Mouse (Mus musculus) heart, embryonic 16.5 days (tissue): ENCODE data around the gene Rbfox1. TPM values are rescaled to one million over a fixed set of nuclear protein-coding genes. Genes with fewer than 3 reads are reported as not detected.

Experiments
- ATAC-seq: fragments of 200-750 bp; cut with Nextera tagmentation; replicated peaks from 2 replicates; pipeline ENCODE4 v1.8.0; 2017; ENCODE audit warnings: moderate number of reproducible peaks; ENCODE audit not compliant: insufficient read depth, low FRiP score; ENCODE audit errors: extremely low read depth
- H3K27ac ChIP-seq: fragments of 300-500 bp; sonication (generic); 2 replicates; pipeline ENCODE4 v1.5.1; 2014; ENCODE audit warnings: mild to moderate bottlenecking, low read length, control low read depth, moderate library complexity
- H3K27me3 ChIP-seq: fragments of 300-500 bp; sonication (generic); 2 replicates; pipeline ENCODE4 v1.6.1; 2014; ENCODE audit warnings: low read length, mixed read lengths; ENCODE audit not compliant: control insufficient read depth, insufficient read depth
- H3K36me3 ChIP-seq: fragments of 300-500 bp; sonication (generic); 2 replicates; pipeline ENCODE4 v1.6.1; 2014; ENCODE audit not compliant: control insufficient read depth, insufficient read depth
- H3K4me1 ChIP-seq: fragments of 300-500 bp; sonication (generic); 2 replicates; pipeline ENCODE4 v1.6.1; 2014; ENCODE audit warnings: low read length, mixed read lengths; ENCODE audit not compliant: control insufficient read depth, insufficient read depth
- H3K4me2 ChIP-seq: fragments of 300-500 bp; sonication (generic); 2 replicates; pipeline ENCODE4 v1.6.1; 2014; ENCODE audit warnings: low read depth, mild to moderate bottlenecking, control low read depth, low read length
- H3K4me3 ChIP-seq: fragments of 300-500 bp; sonication (generic); 2 replicates; pipeline ENCODE4 v1.5.1; 2014; ENCODE audit warnings: mild to moderate bottlenecking, control low read depth, low read length
- H3K9ac ChIP-seq: fragments of 300-500 bp; sonication (generic); 2 replicates; pipeline ENCODE4 v1.6.1; 2014; ENCODE audit warnings: low read length, control low read depth
- H3K9me3 ChIP-seq: fragments of 300-500 bp; sonication (generic); replicated peaks from 2 replicates; pipeline ENCODE4 v1.6.1; 2016; ENCODE audit warnings: low read length; ENCODE audit not compliant: control insufficient read depth
- WGBS: fragments of 180-500 bp; shearing (Covaris S2); extraction: QIAGEN DNeasy Blood & Tissue Kit; methylation state at CpG from one replicate; pipeline ENCODE4 v1.1.7; 2014; 5-methylcytosine and 5-hydroxymethylcytosine counted together
- polyA plus RNA-seq: library from polyadenylated mRNA; unstranded; fragments of >200 nt; fragmentation: Nextera tagmentation; extraction: Ambion mirVana; gene quantifications from 2 replicates; pipeline ENCODE4 v1.2.1, GENCODE M21; 2015

Rbfox1 gene
- polyA plus RNA-seq, 1 experiment from 2014 or later, result 5.9 TPM

DNA sequence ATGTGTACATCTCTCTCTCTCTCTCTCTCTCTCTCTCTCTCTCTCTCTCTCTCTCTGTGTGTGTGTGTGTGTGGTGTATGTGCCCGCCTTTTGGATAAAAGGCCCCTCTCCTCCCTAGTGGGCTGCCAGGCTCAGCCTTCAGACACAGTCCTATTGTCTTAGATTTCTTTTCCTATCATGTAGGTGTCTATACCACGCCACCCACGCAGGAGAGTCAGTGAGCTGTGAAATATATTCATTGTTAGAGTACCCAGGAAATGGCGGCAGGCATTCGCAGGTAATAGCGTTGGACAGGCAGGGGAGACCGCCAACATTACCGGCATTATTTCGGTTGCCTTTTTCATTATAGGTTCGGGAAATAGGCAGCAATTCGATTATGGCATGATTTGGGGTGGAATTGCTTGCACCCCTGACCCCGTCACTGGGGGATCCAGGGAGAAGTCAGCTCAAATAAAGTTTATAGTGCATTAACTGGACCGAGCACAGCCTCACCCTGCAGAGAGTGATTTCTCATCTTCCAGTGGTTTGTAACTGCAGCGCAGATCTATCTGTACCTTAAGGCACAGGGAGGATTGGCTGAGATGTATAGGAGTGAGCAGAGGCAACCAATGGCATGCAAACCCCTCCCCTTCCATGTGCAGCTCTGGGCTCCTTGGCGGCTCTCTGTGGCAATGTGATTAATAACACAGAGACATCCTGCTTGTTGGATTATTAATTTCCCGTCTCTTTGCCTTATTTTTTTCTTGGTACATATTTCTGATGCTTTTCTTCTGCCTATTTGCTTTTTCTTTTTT, 1264.1 kb downstream of the Rbfox1 start:
- WGBS, result 79% methylated on average over 16 of the region's 16 CpGs
- ATAC-seq, result no peak; the same call in 1 of the 2 replicates

DNA sequence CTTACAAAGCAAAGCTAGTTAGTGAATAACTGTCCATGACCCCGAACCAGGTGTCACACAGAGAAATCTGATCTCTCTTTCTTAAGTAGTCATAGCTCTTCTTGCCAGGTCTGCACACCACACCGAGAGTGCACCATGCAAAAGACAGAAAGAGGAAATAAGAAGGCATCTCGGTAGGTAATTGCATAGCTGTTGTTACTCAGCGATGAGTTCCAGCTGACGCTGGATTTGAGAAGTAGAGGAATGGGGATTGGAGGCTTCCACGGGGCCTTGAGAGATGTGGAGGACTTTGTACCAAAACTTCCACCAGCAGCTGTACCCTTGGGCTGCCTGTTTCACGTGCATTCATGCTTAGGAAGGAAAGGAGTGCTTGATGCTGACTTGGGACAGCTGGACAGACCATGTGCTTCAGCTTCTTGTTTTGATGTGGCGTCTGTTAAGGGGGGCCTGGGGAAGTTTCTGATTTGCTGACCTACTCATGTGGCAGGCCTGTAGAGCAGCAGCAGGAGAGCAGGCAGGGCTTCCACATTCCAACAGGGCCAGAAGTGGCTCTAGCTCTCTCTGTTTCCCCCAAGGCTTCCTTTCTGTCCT, 1265.1 kb downstream of the Rbfox1 start:
- Histone ChIP-seq H3K9ac (no peak overlapping the region), H3K36me3 (no peaks in the 10 kb centered on the region), H3K4me3 (no peak overlapping the region), H3K4me2 (no peak overlapping the region), H3K9me3 (no peaks in the 10 kb centered on the region), H3K27me3 (no peaks in the 10 kb centered on the region), H3K4me1 (peaks cover 8% of the 10 kb centered on the region), H3K27ac (no peak overlapping the region)
- 36% methylated on average over 8 of the region's 8 CpGs for WGBS
- peak; percentile 69 for ATAC-seq

More for the DNA sequence above, 1264.1 kb downstream of the Rbfox1 start:
- Histone ChIP-seq H3K4me2 (no peak overlapping the region), H3K4me1 (peaks cover 8% of the 10 kb centered on the region), H3K27ac (no peak overlapping the region), H3K4me3 (no peak overlapping the region), H3K36me3 (no peaks in the 10 kb centered on the region), H3K9ac (no peak overlapping the region), H3K27me3 (no peaks in the 10 kb centered on the region), H3K9me3 (no peaks in the 10 kb centered on the region)

DNA sequence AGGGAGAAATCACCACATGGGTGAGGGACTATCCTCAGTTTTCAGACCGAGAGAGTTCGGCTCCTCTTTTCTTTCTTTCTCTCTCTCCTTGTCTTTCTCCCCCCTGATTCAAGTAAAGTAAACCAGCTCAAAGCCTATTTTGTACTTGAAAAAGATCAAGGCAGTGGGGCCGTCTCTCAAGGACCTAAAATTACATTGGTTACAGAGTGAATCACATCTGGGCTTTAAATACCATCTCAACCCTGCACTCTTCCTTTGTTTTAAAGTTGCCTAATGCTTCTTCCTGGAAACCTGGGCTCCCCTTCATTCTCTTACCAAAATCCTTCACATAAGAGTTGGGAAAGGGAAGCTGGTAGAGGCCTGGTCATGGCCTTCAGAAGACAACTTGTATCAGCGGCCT, 1267.2 kb downstream of the Rbfox1 start:
- Histone ChIP-seq H3K4me1 (peaks cover 8% of the 10 kb centered on the region), H3K27me3 (no peaks in the 10 kb centered on the region), H3K4me3 (no peak overlapping the region), H3K36me3 (no peaks in the 10 kb centered on the region), H3K9me3 (no peaks in the 10 kb centered on the region), H3K4me2 (no peak overlapping the region), H3K27ac (no peak overlapping the region), H3K9ac (no peak overlapping the region)
- no peak for ATAC-seq
- WGBS, result 90% methylated on average over 4 of the region's 4 CpGs

DNA sequence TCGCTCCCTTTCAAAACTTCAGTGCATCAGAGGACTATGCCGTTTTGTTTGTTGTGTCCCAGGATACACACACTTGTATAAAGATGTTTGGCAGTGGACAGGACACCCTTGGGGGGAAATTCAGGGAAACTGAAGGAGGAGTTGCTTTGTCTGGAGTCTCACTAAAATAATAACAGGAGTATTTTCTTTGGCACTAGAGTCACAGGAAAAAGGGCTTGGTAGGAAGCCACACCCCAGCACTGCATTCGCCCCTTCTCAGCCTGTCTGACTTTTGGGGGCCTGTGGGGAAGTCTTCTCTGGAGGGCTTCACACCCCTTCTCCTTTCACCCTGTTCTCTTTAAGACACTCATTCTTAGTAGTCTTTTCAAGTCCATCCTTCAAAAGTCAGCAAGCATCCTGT, 1269.5 kb downstream of the Rbfox1 start:
- H3K4me1 ChIP-seq, result peaks cover 8% of the 10 kb centered on the region
- no peak overlapping the region for H3K4me3 ChIP-seq
- no peaks in the 10 kb centered on the region for H3K9me3 ChIP-seq
- no peak overlapping the region for H3K27ac ChIP-seq
- H3K27me3 ChIP-seq, result no peaks in the 10 kb centered on the region
- no peaks in the 10 kb centered on the region for H3K36me3 ChIP-seq
- no peak overlapping the region for H3K4me2 ChIP-seq
- no peak for ATAC-seq
- H3K9ac ChIP-seq, result no peak overlapping the region
- WGBS, result 66% methylated on average over 3 of the region's 3 CpGs

DNA sequence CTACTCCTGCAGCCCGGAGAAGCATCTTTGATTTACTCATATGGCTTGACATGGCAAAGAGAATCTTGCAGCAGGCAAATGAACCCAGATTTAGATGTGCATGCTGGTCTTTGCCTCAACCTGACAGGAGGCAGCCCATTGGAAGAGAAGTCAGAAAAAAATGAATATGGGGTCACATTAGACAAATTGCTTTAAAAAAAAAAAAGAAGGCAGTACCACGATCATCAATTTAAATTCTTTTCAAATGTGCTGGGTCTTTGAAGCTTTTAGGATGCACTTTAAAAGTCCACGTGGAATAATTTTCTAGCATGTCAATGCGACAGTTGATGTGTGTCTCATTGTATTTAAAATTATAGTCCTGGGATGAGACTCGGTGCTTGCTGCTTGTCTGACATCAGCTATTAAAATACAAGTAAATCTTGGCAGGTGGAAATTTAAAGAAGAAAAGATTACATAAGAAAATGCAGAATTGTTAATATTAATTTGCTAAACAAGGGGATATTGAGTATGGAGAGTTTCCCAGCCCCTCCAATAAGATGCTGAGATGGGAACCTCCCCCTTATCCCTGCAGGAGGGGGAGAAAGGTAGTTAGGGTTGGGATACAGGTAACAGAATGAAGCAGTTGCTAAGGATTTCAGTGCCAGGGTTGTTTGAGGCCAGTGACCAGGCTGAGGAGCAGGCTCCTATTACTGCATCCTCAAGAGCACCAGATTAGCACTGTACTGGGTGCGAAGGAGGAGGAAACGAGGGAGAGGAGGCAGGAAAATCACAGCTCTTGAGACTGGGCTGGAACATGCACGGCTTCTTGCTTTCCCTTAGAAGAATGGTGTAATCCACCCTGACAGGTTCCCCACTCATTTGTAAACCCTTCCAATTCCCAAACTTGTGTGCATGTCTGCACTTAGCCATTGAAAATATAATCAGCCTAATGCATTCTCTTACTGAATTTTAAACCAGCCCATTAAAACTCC, 1274.0 kb downstream of the Rbfox1 start:
- no peak overlapping the region for H3K4me3 ChIP-seq
- 81% methylated on average over 8 of the region's 8 CpGs for WGBS
- H3K27ac ChIP-seq, result no peak overlapping the region
- ATAC-seq, result no peak
- H3K4me2 ChIP-seq, result no peak overlapping the region
- H3K9ac ChIP-seq, result no peak overlapping the region
- peaks cover 6% of the 10 kb centered on the region for H3K4me1 ChIP-seq
- no peaks in the 10 kb centered on the region for H3K27me3 ChIP-seq
- H3K9me3 ChIP-seq, result no peaks in the 10 kb centered on the region
- no peaks in the 10 kb centered on the region for H3K36me3 ChIP-seq

DNA sequence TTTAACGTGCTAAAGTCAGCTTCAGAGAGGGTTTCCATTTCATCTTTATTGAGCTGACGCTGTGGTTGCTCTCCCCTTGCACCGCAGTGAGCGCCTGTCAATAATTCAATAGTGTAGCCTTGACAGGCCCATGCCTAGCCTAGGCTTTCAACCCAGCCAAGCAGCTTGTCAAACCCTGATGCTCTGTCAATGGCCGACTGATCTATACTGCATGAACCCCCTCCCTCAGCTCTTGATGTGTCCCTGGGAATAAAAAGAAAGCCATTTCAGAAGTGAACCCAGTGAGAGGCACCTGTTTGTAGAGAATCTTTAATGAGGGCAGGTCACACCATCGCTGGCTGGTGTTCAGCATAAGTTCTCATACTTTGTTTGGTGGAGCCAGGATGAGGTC, 1274.7 kb downstream of the Rbfox1 start:
- no peaks in the 10 kb centered on the region for H3K27me3 ChIP-seq
- H3K4me1 ChIP-seq, result peaks cover 6% of the 10 kb centered on the region
- no peaks in the 10 kb centered on the region for H3K36me3 ChIP-seq
- H3K4me3 ChIP-seq, result no peak overlapping the region
- WGBS, result 81% methylated on average over 6 of the region's 6 CpGs
- no peak overlapping the region for H3K4me2 ChIP-seq
- no peak overlapping the region for H3K9ac ChIP-seq
- no peak for ATAC-seq
- H3K9me3 ChIP-seq, result no peaks in the 10 kb centered on the region
- no peak overlapping the region for H3K27ac ChIP-seq

DNA sequence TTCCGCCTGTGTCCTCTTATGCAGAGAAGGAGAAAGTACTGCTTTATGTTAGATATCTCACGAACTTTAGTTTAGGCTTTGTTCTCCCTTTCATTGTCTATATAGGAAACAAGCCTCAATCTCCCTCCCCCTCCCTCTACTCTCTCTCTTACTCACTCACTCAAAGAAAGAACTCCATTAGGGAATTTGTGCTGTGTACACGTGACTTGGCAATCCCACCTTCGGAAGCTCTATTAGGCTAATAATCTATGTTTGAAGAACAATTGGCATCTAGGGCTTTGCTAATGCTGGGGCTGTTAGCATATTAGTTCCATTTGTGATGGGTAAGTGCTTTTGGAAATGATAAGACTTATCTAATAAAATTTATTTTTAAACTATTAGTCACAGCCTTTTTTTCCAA, 1277.0 kb downstream of the Rbfox1 start:
- ATAC-seq, result no peak
- H3K27me3 ChIP-seq, result no peaks in the 10 kb centered on the region
- peaks cover 6% of the 10 kb centered on the region for H3K4me1 ChIP-seq
- no peak overlapping the region for H3K4me2 ChIP-seq
- no peaks in the 10 kb centered on the region for H3K9me3 ChIP-seq
- H3K36me3 ChIP-seq, result no peaks in the 10 kb centered on the region
- no peak overlapping the region for H3K27ac ChIP-seq
- H3K4me3 ChIP-seq, result no peak overlapping the region
- WGBS, result 63% methylated on average over 4 of the region's 4 CpGs
- no peak overlapping the region for H3K9ac ChIP-seq

DNA sequence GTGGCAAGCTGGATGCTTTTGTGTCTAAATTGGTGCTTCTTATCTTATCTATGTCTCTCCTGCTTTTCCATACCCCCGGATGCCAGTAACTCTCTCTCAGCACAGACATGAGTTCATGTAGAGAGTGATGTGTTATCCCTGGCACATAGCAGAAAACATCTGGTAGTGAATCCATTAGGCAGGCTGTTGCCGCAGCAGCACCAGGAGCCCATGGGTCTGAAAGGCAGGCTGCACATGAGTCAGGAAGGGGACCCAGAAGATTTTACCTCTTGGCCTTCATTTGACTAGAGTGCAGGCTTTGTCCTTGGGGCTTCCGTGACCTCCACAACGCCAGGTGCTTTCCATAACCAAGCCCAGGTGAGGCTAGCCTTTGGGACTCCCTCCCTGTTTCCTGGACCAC, 1278.5 kb downstream of the Rbfox1 start:
- no peaks in the 10 kb centered on the region for H3K9me3 ChIP-seq
- no peaks in the 10 kb centered on the region for H3K27me3 ChIP-seq
- H3K36me3 ChIP-seq, result no peaks in the 10 kb centered on the region
- WGBS, result 61% methylated on average over 4 of the region's 4 CpGs
- H3K9ac ChIP-seq, result no peak overlapping the region
- no peak overlapping the region for H3K4me2 ChIP-seq
- ATAC-seq, result no peak
- H3K4me3 ChIP-seq, result no peak overlapping the region
- peaks cover 6% of the 10 kb centered on the region for H3K4me1 ChIP-seq
- H3K27ac ChIP-seq, result no peak overlapping the region
